Comparison of ENCODE assay signal across 10 mouse cellular contexts in genomic region chr6:125385066-125385974, GRCm38 (mm10). TPM values are rescaled to one million over a fixed set of nuclear protein-coding genes. Genes with fewer than 3 reads are reported as not detected.
DNase-seq lines count a peak whose midpoint lies in the region; ATAC-seq and TF ChIP-seq lines count a peak whose summit lies in the region.
"Had no signal": no experiment of that assay in that cellular context is flagged by ENCODE, and none has a peak within 500 bp of the region (broad histone marks: within the 10 kb centered on the region; RNA-seq: fewer than 3 reads in every experiment).

No protein-coding gene starts in this region.

- H3K9ac ChIP-seq in kidney, embryonic 16.5 days (replicated peaks; ENCODE audit: low read length): no peak overlapping the region
- H3K9ac ChIP-seq: heart, embryonic 15.5 days; limb, embryonic 15.5 days had no signal

- peak; percentile 54 for TF ChIP-seq CTCF in kidney, adult 2 months (conservative IDR thresholded peaks at IDR 0.05; ENCODE audit: insufficient read depth, insufficient read length, low read depth, low read length)
- peak; percentile 69 for TF ChIP-seq CTCF in E14TG2a.4 (conservative IDR thresholded peaks at IDR 0.05; ENCODE audit: low read length)

- DNase-seq in kidney, adult 2 months: peak; percentile 48
- peak; percentile 67 for DNase-seq in ZHBTc4 (ENCODE audit: low read depth, low spot score)
- DNase-seq in right cerebral cortex, adult 18-20 months: no peak
- no peak for DNase-seq in gastrocnemius, postnatal 10 days
- DNase-seq: cerebellum, adult 18-20 months had no signal

- no peaks in the 10 kb centered on the region; the same call in 1 of the 2 replicates for H3K4me1 ChIP-seq in kidney, adult 2 months (ENCODE audit: control insufficient read depth, insufficient read depth, low read length)
- peaks cover 8% of the 10 kb centered on the region for H3K4me1 ChIP-seq in kidney, embryonic 16.5 days (ENCODE audit: insufficient read depth, low read length)
- H3K4me1 ChIP-seq in E14TG2a.4 (replicated peaks; ENCODE audit: low read depth, low read length): peaks cover 32% of the 10 kb centered on the region
- H3K4me1 ChIP-seq in megakaryocyte, embryonic 14.5 days: peaks cover 21% of the 10 kb centered on the region

- no peak for TF ChIP-seq POLR2A in kidney, adult 2 months (IDR thresholded peaks at IDR 0.05; ENCODE audit: low read depth, low read length)

- H3K4me2 ChIP-seq in kidney, embryonic 16.5 days (replicated peaks; ENCODE audit: low read depth, low read length): no peak overlapping the region
- H3K4me2 ChIP-seq: heart, embryonic 15.5 days; limb, embryonic 15.5 days had no signal

- no peak for ATAC-seq in kidney, embryonic 16.5 days (ENCODE audit: low FRiP score, low TSS enrichment)

- H3K9me3 ChIP-seq in kidney, embryonic 16.5 days (ENCODE audit: low read length): no peaks in the 10 kb centered on the region
- no peaks in the 10 kb centered on the region for H3K9me3 ChIP-seq in E14TG2a.4 (ENCODE audit: low read length)
- peaks cover 5% of the 10 kb centered on the region; the same call in 1 of the 2 replicates for H3K9me3 ChIP-seq in megakaryocyte, embryonic 14.5 days
- H3K9me3 ChIP-seq: heart, embryonic 15.5 days; limb, embryonic 15.5 days had no signal

- no peaks in the 10 kb centered on the region for H3K36me3 ChIP-seq in kidney, adult 2 months (ENCODE audit: control insufficient read depth, insufficient read depth, low read length)
- H3K36me3 ChIP-seq in kidney, embryonic 16.5 days (ENCODE audit: insufficient read depth, low read length): no peaks in the 10 kb centered on the region
- no peaks in the 10 kb centered on the region for H3K36me3 ChIP-seq in E14TG2a.4 (ENCODE audit: insufficient read depth, low read length)
- H3K36me3 ChIP-seq in megakaryocyte, embryonic 14.5 days (replicated peaks; ENCODE audit: low read length): no peaks in the 10 kb centered on the region
- H3K36me3 ChIP-seq: heart, embryonic 15.5 days; limb, embryonic 15.5 days had no signal

- no peak overlapping the region for H3K27ac ChIP-seq in kidney, adult 2 months (ENCODE audit: insufficient read depth, low read depth, low read length)
- no peak overlapping the region for H3K27ac ChIP-seq in kidney, embryonic 16.5 days (ENCODE audit: low read length)
- H3K27ac ChIP-seq: heart, embryonic 15.5 days; limb, embryonic 15.5 days had no signal

- 75% methylated on average over 11 of the region's 11 CpGs for WGBS in kidney, adult 2 months
- 67% methylated on average over 11 of the region's 11 CpGs for WGBS in kidney, embryonic 16.5 days

- H3K27me3 ChIP-seq in kidney, adult 2 months (replicated peaks; ENCODE audit: control insufficient read depth, insufficient read depth, low read length): no peaks in the 10 kb centered on the region
- peaks cover 17% of the 10 kb centered on the region for H3K27me3 ChIP-seq in kidney, embryonic 16.5 days (ENCODE audit: insufficient read depth, low read length)
- H3K27me3 ChIP-seq in E14TG2a.4 (ENCODE audit: insufficient read depth, low read length): peaks cover 26% of the 10 kb centered on the region
- peaks cover 68% of the 10 kb centered on the region for H3K27me3 ChIP-seq in megakaryocyte, embryonic 14.5 days (replicated peaks)

- H3K4me3 ChIP-seq in kidney, adult 2 months (ENCODE audit: insufficient read depth, low read depth, low read length): no peak overlapping the region
- no peak overlapping the region for H3K4me3 ChIP-seq in kidney, embryonic 16.5 days (ENCODE audit: low read length)
- no peak overlapping the region for H3K4me3 ChIP-seq in E14TG2a.4 (replicated peaks; ENCODE audit: low read length)
- peak overlapping the region; percentile 30 for H3K4me3 ChIP-seq in megakaryocyte, embryonic 14.5 days (replicated peaks)
- H3K4me3 ChIP-seq: heart, embryonic 15.5 days; limb, embryonic 15.5 days had no signal

RNA-seq across cellular contexts. Expression of gene Plekhg6, which starts 4.7 kb away (rescaled TPM):
- 6.1 and 7.1 TPM in 2 replicates for polyA plus RNA-seq in kidney, adult 2 months (2012; rRNA removed)
- polyA plus RNA-seq in kidney, embryonic 16.5 days (2015; fragmentation: Nextera tagmentation; extraction: Ambion mirVana): 4.9 and 6.0 TPM in 2 replicates
- 0.39 TPM in 1 of 2 replicates, not detected in the other for polyA plus RNA-seq in megakaryocyte, embryonic 14.5 days (2012; ENCODE audit: insufficient read depth, low replicate concordance)
- total RNA-seq in gastrocnemius, postnatal 10 days (2021): under 1 TPM in 1 of 2 experiments, not detected in 1; 0.07 TPM

RNA-seq across cellular contexts. Expression of gene Tnfrsf1a, which starts 36.2 kb away (rescaled TPM):
- 98.6 and 109 TPM in 2 replicates for polyA plus RNA-seq in kidney, adult 2 months (2012; rRNA removed)
- polyA plus RNA-seq in kidney, embryonic 16.5 days (2015; fragmentation: Nextera tagmentation; extraction: Ambion mirVana): 91.0 and 93.2 TPM in 2 replicates
- polyA plus RNA-seq in megakaryocyte, embryonic 14.5 days (2012; ENCODE audit: insufficient read depth, low replicate concordance): 10.1 and 63.6 TPM in 2 replicates
- 10 to 100 TPM; 43.8 to 58.8 TPM for total RNA-seq in gastrocnemius, postnatal 10 days (2021)

Comparison
In these comparisons a context has a peak if more than half of its experiments do, and no peak if none do; other contexts are left out.
1. DNase-seq: peak in kidney, adult 2 months (single experiment) and ZHBTc4 (single experiment); none in right cerebral cortex, adult 18-20 months (single experiment) and gastrocnemius, postnatal 10 days (single experiment).